Mouse (Mus musculus): ENCODE results near the gene Krtap3-2. TPM values are rescaled to one million over a fixed set of nuclear protein-coding genes. Genes with fewer than 3 reads are reported as not detected.
"Not testable (repeated sequence)": the region's sequence is repeated elsewhere in the genome, so short reads cannot be mapped to it uniquely, and the experiment has no call there.

Gene Krtap3-2
- not detected for total RNA-seq (2021)
- long read RNA-seq, experiment 1, result 0 reads
- long read RNA-seq, experiment 2, result 0 reads

DNA sequence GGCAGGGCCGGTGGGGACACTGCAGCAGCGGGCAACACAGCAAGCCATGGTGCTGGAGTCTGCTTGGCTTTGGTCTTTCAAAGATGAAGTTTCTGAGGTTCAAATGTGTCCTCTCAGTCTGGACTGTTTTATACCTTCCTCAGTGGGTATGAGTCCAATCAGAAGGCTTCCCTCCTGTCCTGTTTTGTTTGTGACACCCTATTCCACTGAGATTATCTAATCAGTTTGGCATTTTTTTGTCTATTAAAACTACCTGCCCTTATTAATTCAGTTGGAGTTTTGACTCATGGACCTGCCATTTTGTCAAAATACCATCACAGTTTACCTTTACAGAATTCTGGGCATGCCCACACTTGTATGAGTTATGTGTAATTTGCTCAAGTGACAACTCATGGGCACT is at the start of gene Krtap3-2:
Gene Krtap3-2, minus strand, starts transcription at position 101 of the 400 bp plus-strand sequence.
- no peak for DNase-seq

DNA sequence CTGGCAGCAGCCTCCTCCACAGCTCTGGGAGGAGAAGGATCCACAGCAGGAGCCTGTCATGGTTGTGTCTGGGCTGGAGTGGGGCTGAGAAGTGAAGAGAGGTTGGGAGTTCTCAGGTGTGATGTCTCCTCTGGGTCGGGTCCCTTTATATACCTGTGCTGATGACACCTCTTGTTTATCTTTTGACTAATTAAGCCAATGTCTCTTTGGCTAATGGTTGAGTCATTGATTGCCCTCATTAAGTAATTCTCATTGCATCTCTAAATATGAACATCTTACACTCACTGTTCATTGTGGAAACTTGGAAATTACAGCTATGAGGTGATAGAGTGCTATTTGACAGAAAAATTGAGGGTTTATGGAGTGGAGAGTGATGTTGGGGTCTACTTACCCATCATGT is 46.6 kb upstream of the Krtap3-2 start, which contains the start of gene Gm11938:
Gene Gm11938, minus strand, starts transcription at position 101 of the 400 bp plus-strand sequence.
- DNase-seq, result not testable (repeated sequence)

DNA sequence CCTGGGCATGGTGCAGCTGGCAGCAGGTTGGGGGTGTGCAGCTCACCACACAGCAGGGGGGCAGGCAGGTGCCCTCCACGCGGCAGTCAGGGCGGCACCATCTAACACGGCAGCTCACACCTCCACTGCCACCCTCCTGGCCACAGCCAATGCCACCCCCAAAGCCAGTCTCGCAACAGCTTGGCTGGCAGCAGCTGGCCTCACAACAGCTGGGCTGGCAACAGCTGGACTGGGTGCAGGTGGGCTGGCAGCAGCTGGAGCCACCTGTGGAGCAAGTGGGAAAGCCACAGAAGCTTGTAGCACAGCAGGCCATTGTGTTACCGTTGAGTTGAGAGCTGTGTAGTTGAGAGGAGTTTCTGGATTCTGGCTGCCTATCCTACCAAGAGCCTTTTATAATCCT is 41.1 kb upstream of the Krtap3-2 start, which contains the start of gene Krtap9-3:
Gene Krtap9-3, minus strand, starts transcription at position 364 of the 400 bp plus-strand sequence.
- not testable (repeated sequence) for DNase-seq

DNA sequence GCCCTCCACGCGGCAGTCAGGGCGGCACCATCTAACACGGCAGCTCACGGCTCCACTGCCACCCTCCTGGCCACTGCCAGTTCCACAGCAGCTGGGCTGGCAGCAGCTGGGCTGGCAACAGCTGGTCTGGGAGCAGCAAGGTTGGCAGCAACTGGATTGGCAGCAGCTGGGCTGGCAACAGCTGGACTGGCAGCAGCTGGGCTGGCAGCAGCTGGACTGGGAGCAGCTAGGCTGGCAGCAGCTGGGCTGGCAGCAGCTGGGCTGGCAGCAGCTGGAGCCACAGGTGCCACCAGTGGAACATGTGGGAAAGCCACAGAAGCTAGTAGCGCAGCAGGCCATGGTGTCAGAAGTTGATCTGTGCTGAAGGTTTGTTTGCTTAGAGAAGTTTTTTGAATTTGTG is 34.3 kb upstream of the Krtap3-2 start, which contains the start of gene Krtap1-3:
Gene Krtap1-3, minus strand, starts transcription at position 359 of the 400 bp plus-strand sequence.
- no peak for DNase-seq

DNA sequence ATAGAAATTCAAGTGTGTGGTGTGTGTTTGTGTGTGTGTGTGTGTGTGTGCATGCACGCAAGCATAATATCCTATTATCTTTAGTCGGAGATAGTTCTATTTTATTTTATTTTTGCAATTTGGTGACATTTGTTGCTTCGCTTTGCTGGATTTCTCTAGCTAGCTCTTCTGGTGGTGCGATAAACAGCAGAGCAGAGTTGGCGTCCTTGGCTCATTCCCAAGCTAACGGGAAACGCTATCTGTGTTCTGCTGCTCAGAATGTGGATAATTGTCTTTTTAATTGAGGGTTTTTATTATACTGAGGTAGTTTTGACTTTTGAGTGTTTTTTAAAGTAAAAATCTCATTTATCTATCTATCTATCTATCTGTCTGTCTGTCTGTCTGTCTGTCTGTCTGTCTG is 28.4 kb upstream of the Krtap3-2 start:
- no peak for DNase-seq

DNA sequence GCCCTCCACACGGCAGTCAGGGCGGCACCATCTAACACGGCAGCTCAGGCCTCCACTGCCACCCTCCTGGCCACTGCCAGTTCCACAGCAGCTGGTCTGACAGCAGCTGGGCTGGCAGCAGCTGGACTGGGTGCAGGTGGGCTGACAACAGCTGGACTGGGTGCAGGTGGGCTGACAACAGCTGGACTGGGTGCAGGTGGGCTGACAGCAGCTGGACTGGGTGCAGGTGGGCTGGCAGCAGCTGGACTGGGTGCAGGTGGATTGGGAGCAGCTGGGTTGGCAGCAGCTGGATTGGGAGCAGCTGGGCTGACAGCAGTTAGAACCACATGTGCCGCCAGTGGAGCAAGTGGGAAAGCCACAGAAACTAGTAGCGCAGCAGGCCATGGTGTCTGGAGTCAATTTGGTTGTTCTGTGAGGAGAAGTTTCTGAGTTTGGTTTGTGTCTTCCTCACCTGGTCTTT is 26.6 kb upstream of the Krtap3-2 start, which contains the start of gene Krtap1-4:
Gene Krtap1-4, minus strand, starts transcription at position 410 of the 460 bp plus-strand sequence.
- DNase-seq, result no peak

DNA sequence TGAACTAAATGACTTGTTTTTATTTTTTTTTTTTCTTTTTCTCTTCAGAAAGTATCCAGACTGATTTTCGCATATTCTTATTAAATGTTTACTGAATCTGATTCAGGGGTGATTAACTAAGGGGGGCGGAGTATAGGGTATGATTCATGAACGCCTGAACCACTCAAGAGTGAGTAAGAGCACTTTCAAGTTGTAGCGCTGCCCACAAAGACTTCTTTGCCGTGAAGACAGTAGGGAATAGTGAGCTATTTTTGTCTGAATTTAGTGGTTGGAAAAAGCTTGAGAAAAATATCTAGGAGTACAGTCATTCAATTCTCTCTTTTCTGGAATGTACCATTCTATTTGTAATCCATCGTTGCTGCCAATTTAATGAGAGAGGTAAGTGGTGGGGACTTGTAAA is 24.9 kb upstream of the Krtap3-2 start:
- DNase-seq, result no peak

DNA sequence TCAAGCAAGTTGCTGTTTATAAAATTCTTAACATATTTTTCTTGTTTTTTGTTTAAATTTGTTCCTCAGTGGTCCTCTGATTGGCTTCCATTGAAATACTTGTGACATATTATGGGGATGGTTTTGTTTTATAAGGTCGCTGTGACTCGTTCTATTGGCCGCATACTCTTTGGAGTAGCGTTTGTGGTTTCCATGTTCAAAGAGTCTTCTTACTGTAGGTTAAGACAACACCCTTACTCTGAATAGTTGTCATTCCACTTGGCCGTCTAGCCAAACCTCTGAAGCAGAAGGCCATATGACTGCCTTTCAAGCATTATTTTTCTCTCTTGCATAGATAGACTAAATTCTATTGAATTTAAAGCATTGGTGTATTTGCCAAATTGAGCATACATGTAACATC is 24.4 kb upstream of the Krtap3-2 start:
- DNase-seq, result no peak

DNA sequence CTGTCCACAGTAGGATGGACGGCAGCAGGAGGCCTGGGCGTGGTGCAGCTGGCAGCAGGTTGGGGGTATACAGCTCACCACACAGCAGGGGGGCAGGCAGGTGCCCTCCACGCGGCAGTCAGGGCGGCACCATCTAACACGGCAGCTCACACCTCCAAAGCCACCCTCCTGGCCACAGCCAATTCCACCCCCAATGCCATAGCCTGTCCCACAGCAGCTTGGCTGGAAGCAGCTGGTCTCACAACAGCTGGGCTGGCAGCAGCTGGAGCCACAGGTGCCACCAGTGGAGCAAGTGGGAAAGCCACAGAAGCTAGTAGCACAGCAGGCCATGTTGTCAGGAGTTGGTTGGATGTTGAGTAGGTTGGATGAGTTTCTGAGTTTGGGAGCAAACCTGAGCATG is 24.0 kb upstream of the Krtap3-2 start, which contains the start of gene Krtap1-5:
Gene Krtap1-5, minus strand, starts transcription at position 381 of the 400 bp plus-strand sequence.
- DNase-seq, result no peak

DNA sequence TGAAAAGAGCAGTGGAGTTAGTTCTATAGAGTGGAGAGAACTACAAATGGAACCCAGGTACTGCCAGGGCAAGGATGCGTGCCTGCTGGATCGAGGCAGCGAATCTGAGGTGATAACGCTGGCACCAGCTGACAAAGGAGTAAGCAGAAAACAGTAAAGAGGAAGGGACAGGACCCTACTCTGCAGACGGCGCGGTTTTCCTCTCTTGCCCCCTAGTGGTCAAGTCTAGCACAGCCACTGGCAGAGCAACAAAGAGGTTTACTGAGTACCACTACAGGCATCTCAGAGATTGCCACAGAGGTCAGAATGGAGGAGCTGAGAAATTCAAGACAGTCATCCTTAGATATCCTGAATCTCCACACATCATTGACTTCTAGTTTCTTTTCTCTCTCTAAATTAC is 17.5 kb upstream of the Krtap3-2 start:
- peak; percentile 35 to 73 for DNase-seq

DNA sequence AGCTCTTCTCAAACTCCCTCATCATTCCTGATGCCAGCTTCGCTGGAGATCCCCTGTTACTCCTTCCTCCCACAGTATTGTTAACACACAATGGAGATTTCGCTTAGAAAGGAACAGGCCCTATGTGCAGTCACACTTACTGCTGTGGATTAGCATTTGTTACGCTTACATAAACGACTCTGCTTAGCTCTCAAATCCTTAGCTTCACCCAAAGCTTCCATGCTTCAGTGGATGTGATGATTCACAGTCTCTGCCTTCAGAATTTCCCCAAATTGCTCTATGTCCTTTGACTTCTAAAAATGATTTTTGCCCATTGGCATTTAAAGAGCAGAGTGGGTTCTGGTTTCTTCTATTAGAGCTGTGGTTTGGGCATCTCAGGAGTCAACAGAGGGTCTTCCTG is 16.5 kb upstream of the Krtap3-2 start:
- DNase-seq, result no peak

DNA sequence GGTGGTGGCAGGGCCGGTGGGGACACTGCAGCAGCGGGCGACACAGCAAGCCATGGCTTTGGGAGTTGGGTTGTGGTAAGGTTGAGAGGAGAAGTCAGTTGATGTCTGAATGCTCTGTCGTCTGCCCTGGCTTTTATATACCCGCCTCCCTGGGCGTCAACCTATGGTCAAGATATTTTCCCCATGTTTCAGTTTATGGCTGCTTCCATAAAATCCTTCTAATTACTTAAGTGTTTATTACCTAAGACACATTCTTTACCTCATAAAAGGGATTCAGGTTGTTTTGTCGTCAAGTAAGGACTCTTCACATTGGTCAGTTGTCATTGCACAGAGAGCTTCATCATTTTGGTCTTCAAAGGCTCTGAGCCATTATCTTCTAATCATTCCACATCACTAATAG is 9.9 kb upstream of the Krtap3-2 start, which contains the start of gene Krtap3-1:
Gene Krtap3-1, minus strand, starts transcription at position 101 of the 400 bp plus-strand sequence.
- no peak for DNase-seq

DNA sequence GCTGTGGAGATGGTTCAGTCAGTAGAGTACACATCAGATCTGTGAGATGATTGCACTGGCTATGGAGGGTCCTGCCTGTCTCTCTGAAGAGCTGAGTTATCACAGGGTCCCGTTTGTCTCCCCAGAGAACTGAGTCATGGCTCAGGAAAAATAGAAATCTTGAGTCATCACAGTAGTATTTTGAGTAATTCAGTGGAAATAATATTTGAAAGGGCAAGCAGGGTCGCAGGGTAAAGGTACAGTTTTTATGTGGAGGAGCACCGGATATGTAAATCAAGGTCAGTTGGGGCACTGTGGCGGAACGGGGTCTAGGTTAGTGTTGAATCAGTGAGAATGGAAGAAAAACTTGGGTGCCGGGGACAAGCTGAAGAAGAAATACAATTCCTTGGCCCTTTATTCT is 5.9 kb upstream of the Krtap3-2 start:
- DNase-seq, result no peak

DNA sequence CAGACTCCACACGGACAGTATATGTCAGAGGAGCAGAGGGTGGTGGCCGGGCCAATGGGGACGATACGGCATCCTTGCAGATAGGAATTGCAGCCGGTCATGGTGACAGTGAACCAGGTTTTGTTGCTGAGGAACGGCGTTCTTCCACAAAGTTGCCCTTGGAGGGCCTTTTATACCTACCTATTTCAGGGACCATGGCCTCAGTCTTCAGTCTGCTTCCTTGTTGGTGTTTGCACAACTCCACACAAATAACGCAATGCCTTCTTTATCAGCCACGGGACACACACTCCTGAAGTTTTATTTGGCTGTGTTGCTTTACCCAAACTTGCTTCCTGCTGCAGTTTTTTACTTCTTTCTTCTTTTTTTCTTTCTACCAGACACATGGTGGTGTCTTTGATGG is 2.7 kb upstream of the Krtap3-2 start, which contains the start of gene Gm11939:
Gene Gm11939, minus strand, starts transcription at position 101 of the 400 bp plus-strand sequence.
- DNase-seq, result no peak

DNA sequence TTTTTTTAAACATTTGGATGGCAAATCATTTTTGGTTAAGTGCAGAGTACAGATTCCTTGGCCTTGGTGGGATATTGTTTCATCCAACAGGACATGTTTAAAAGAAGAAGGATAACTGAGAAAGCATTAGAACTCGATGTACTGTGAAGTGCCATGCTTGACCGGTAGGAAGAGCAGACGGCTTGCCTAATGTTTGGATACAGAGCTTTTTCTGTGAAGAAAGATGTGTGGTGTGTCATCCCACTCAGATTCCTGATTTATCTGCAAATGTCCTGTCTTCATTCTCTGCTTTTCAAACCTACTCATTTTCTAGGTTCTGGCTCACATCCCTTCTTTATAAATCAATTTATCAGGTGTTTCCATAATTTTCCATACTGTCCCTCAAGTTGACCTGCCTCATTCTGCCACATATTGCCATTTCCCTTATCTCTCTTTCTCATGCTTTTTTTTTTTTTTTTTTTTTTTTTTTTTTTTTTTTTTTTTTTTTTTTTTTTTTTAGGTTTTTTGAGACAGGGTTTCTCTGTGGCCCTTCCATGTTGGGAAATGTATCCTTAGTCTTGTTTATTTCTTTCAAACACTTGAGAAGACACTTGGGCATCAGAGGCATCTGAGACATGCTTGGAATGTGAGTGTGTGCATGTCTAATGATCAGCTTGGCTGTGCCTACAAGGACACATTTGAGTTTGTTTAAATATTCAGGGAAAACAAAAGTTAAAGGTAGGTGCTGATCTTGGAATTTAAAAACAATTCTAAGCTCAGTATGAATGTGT is 1.5 kb upstream of the Krtap3-2 start:
- no peak for DNase-seq

DNA sequence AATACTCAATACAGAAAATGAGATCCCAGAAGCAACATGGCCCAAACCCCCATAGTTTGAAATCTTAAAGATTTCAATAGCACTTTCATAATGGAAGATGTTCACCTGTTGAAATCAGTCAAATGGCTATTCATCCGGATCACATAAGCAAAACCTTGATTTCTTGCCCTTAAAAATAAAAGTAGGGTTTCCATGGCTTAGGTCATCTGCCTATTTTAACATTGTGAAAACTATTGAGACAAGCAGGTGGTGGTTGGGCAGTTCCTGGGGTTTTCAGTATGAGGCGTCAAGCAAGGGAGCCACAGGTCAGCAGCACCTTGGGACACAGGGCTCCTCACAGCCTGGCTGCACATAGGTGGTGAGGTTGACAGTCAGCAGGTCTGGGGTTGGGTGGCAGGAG is 458 bp downstream of the Krtap3-2 start:
- DNase-seq, result no peak

DNA sequence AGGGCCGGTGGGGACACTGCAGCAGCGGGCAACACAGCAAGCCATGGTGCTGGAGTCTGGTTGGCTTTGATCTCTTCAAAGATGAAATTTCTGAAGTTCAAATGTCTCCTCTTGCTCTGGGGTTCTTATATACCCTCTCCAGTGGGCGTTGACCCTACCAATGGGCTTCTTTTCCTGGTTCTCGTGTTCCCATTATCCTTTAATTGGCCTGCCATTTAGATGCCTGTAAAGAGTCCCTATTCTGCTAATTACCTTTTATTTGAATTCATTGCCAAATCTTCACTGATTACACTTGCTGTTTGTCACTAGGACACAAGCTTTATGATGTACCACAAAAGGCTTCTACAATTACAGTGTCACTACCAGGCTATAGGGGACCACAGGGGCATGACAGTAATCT is 5.9 kb downstream of the Krtap3-2 start, which contains the start of gene Krtap3-3:
Gene Krtap3-3, minus strand, starts transcription at position 101 of the 400 bp plus-strand sequence.
- no peak for DNase-seq

DNA sequence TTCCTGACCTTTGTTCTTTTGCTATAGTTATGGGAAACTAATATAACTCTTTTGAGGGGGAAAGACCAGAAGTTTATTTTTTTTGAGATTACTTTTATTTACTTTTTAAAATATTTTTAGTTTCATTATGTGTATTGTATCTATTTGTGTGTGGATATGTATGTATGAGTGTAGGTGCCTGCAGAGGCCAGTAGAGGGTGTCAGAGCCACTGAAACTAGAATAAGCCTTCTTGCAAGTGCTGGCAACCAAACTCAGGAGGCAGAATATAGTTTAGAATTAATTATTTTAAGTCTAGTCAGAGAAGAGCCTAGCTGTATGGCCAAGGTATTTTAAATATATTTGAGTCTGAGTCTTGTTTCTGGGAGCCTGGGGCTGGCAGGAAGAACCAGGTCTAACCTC is 8.8 kb downstream of the Krtap3-2 start:
- no peak for DNase-seq

DNA sequence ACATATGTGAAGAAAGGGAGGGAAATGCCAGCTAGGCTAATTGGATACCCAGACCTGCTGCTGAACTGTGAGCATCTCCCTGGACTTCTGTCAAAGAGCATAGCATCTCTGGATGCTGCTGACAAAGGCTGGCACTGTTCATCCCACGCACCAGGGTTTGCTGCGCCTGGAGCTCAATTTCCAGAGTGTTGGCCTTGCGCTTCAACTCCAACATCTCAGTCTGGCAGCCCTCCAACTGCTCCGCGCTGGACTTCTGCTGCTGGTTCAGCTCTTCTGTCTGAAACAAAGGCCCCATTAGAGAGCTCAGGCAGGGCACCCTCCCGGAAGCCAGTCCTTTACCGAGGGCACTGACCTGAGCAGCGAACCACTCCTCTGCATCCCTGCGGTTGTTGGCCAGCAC is 16.9 kb downstream of the Krtap3-2 start:
- DNase-seq, result no peak

DNA sequence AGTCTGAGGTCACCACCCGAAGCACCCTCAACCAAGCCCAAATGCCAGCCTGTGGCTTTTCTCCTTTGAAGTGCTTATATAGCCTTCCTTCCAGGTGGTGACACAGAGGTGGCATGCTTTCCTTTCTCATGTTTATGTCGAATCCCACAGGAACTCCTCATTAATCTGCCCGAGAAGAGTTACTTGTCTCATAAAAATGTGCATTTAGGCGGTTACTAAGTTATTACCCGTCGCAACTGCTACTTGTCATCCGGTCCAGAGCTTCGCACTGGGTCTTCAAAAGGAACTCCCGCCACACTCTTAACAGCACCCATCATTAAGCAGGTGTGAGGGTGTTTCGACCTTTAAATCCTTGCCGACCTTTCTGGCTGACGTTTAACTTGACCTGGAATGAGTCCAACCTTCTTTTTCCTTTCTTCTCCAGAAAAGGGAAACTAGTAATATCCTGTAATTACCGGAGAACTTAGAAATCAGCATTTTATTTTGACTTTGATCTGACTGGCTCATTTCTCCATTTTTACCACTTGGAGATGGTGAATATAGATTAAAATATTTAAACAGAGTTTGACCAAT is 35.3 kb downstream of the Krtap3-2 start, which contains the start of gene Krt39:
Gene Krt39, minus strand, starts transcription at position 51 of the 573 bp plus-strand sequence.
- no peak for DNase-seq

DNA sequence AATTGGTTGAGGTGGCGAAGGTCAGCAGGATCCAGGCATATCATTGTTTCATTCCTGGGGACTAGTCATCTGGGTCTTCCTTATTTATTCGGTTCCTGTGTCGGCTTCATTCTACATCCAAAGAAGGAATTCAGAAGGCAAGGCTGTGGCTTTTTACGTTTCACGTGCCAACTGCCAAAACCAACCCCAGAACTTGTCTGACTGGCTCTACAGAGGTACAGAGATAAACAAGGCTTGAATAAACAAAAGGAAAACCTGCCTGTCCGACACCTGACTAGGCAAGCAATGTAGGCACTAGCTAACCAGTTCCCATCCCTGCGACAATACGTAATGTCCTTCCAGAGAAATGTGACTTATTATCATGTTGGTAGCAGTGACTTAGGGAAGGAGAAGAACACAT is 42.6 kb downstream of the Krtap3-2 start:
- no peak for DNase-seq
